Mouse (Mus musculus): ENCODE results near the gene Pnkd.
"Not testable (repeated sequence)": the region's sequence is repeated elsewhere in the genome, so short reads cannot be mapped to it uniquely, and the experiment has no call there.

Gene Pnkd

DNA sequence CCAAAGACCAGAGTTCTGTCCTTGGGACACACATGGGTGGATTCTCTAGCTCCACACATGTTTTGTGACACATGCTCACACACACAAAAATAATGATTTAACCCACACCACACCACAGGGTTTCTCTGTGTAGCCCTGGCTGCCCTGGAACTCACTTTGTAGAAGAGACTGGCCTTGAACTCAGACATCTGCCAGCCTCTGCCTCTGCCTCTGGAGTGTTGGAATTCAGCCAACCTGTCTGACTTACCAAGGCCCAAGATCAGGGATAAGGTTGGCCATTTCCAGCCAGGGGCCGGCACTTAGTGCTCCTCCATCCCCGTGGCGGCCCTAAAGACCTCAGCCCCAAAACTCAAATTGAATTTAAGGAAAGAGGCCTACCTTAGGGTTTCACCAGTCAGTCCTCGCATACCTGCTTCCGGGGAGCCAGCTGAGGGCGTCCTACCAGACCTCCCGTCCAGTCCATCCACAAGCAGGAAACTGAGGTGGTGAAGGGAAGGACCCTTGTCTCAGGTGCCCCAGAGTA is 103.7 kb downstream of the Pnkd start:
- no peak for DNase-seq (ENCODE audit: low spot score in 2 of 2)

DNA sequence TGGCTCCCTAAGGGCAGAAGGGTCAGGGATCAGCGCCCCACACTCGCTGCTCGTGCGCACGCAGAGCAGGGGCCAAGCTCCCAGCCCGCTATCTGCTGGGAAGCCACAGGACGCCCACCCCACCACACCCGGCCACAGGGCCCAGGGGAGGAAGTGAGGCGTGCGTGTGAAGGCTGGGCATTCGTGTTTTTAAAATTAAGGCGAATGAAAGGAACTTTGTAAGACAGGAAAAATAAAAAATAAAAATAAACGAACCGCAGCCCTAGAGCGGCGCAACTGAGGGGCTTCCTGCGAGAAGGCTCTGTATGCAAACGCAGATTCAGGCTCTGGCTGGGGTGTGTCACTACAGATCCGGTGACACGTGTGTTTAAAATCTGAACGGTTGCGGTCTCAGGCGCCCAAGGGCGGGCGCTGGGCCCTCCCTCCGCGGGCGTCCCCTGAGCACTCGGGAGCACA is 105.1 kb downstream of the Pnkd start:
- no peak for DNase-seq (ENCODE audit: low spot score in 2 of 2)

GRCm38 (mm10) chr1:74390287-74390906 is 105.7 kb downstream of the Pnkd start:
- no peak for DNase-seq (ENCODE audit: low spot score in 2 of 2)

GRCm38 (mm10) chr1:74390924-74391748 is 106.4 kb downstream of the Pnkd start, which contains the start of gene Ctdsp1:
Gene Ctdsp1, plus strand, starts transcription at chr1:74391509.
- DNase-seq (ENCODE audit: low spot score in 2 of 2) = peak; percentile 95

DNA sequence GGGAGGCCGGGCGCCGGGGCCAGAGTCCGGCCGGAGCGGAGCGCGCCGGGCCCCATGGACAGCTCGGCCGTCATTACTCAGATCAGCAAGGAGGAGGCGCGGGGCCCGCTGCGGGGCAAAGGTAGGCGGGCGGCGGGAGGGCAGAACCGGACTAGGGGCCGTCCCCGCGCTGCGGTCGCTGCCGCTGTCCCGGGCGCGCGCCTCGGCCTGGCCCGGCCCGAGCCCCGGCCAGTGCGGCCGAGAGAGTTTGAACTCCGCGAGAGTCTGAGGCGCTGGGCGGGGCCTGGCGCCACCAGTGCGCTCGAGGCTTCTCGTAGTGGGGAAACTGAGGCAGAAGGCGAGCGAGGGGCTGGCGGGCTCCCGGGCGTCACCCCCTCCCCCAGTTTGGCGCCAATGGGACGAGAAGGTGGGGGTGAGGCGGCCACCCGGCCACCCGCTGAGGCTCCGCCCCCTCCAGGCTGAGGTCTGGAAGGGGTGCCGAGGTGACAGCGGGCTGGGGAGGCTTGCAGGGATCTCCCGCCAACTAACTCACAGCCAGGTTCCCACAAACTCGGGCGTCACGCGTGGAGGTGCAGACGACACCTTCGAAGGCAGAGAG is 107.2 kb downstream of the Pnkd start:
- DNase-seq (ENCODE audit: low spot score in 2 of 2) = peak in 1 of 2 experiments; percentile 47

- no peak for DNase-seq (ENCODE audit: low spot score in 2 of 2)
Measured at GRCm38 (mm10) chr1:74392446-74392994, 107.8 kb downstream of the Pnkd start.

GRCm38 (mm10) chr1:74393010-74393409 is 108.3 kb downstream of the Pnkd start:
- DNase-seq (ENCODE audit: low spot score in 2 of 2) = no peak

DNA sequence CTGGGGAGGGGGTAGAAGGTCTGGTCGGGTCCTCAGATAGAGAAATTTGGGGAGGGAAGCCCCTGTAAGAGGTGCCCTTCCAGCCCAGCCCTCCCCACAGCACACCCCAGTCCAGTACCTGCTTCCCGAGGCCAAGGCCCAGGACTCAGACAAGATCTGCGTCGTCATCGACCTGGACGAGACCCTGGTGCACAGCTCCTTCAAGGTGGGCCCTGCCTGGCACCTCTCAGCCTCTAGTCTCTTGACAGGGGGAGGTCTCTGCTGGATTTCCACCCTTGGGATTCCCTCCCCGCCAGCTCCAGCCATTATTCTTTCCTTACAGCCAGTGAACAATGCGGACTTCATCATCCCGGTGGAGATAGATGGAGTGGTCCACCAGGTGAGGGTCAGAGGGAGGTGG is 109.0 kb downstream of the Pnkd start:
- DNase-seq (ENCODE audit: low spot score in 2 of 2) = no peak

DNA sequence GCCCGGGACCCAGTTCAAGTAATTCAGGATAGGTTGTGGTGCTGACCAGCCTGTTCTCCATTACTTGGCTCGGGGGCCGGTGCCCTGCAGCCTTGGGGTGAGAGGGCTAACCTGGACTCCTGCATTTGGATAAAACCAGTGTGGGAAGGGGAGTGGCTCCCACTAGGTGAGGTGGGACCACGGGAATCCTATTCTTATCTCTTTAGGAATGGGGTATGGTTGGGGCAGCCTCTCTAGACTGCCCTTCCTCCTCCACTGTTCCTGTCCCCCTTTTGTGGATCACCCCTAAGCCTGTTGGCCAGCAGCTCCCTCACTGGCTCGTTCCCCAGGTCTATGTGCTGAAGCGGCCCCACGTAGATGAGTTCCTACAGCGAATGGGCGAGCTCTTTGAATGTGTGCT is 109.6 kb downstream of the Pnkd start:
- DNase-seq (ENCODE audit: low spot score in 2 of 2) = no peak

DNA sequence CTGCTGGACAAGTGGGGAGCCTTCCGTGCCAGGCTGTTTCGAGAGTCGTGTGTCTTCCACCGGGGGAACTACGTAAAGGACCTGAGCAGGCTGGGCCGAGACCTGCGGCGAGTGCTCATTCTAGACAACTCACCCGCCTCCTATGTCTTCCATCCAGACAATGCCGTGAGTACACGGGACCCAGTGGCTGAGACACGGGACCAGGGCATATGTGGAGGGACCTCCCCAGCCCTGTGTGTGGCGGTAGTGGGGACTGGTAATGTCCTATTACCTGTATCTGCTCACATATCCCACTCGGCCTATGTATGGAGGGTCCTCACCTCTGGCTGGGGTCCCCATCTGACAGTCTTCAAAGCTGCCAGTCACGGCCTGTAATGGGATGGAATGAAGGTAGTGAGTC is 110.1 kb downstream of the Pnkd start:
- DNase-seq (ENCODE audit: low spot score in 2 of 2) = no peak

- DNase-seq (ENCODE audit: low spot score in 2 of 2) = no peak
Measured at GRCm38 (mm10) chr1:74395290-74395689, 110.6 kb downstream of the Pnkd start.

GRCm38 (mm10) chr1:74396456-74397222 is 111.9 kb downstream of the Pnkd start:
- not testable (repeated sequence) for DNase-seq (ENCODE audit: low spot score in 2 of 2)

- DNase-seq (ENCODE audit: low spot score in 2 of 2) = peak; percentile 82 to 90
Measured at GRCm38 (mm10) chr1:74397268-74397918, 112.7 kb downstream of the Pnkd start.

DNA sequence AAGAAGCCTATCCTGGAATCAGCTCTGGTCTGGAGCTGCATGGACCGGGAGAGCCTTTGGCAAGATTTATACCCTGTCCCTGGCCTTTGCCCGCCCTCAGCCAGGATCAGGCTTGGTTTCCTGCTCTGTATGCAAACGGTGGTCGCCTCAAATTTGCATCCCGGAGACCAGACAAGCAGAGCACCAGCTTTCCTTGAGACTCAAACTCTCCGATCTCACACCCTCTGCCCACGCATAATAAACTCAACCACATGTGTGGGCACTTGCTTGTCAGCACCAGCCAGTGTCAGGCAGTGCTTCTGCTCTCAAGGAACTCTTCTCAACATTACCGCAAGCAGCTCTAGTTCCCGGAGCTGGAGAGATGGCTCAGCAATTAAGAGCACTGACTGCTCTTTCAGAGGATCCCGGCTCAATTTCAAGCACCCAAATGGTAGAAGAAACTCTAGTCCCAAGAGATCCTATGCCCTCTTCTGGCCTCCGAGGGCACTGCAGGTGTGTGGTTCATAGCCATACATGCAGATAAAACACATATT is 113.3 kb downstream of the Pnkd start:
- peak; percentile 49 to 64 for DNase-seq (ENCODE audit: low spot score in 2 of 2)

GRCm38 (mm10) chr1:74400531-74400930 is 115.8 kb downstream of the Pnkd start:
- no peak for DNase-seq (ENCODE audit: low spot score in 2 of 2)

DNA sequence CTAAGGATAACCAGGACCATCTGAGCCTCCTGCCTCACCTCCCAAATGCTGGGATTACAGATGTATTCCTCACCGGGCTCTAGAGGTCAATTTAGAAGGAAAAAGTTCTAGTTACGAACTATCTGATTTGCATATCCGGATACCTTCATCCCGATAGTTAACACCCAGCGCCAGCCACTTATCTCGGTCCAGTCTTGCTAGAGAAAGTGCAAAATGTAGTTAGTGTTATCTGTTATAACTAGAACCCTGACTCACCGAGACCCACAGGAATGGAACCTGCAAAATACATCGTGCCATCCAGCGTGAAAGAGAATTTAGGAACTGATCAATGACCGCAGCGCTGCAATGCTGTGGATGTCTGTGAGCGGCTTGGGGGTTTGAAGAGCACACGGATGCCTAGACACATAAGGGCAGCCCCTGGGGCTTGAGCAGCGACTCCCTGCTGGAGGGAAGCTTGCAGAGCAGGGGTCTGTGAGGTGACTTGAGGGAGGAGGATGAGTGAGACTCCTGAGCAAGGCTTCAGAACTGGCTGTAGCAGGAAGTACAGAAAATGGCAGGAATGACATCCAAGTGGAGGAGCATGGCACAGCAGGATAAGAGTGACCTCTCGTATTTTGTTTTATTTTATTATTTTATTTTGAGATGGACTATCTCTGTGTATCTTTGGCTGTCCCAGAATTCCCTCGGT is 116.4 kb downstream of the Pnkd start:
- no peak for DNase-seq (ENCODE audit: low spot score in 2 of 2)

Data from frontal cortex, postnatal 36 days (tissue).